Mouse (Mus musculus) limb, embryonic 14.5 days (tissue): ENCODE measurements around the gene Pnmt. TPM values are rescaled to one million over a fixed set of nuclear protein-coding genes. Genes with fewer than 3 reads are reported as not detected.
A peak's percentile ranks its signal among the peaks of the same experiment; 100 is the strongest.

Experiments used
- ATAC-seq: fragments of 200-750 bp; cut with Nextera tagmentation; 2 replicates; pipeline ENCODE4 v1.8.0; 2017; ENCODE audit warnings: low read depth, moderate number of reproducible peaks, moderate TSS enrichment; ENCODE audit not compliant: low FRiP score
- DNase-seq: peaks from one replicate; pipeline ENCODE4 v3.0.0-alpha.2; 2015; ENCODE audit warnings: low spot score
- H3K27ac ChIP-seq: fragments of 300-500 bp; sonication (generic); replicated peaks from 2 replicates; pipeline ENCODE4 v1.5.1; 2014; ENCODE audit warnings: low read depth, mild to moderate bottlenecking, low read length, moderate library complexity, mixed read lengths
- H3K27me3 ChIP-seq: fragments of 300-500 bp; sonication (generic); 2 replicates; pipeline ENCODE4 v1.6.1; 2014; ENCODE audit warnings: low read length, mixed read lengths; ENCODE audit not compliant: control insufficient read depth, insufficient read depth
- H3K36me3 ChIP-seq: fragments of 300-500 bp; sonication (generic); 2 replicates; pipeline ENCODE4 v1.6.1; 2014; ENCODE audit warnings: mild to moderate bottlenecking, low read length, moderate library complexity, mixed read lengths; ENCODE audit not compliant: control insufficient read depth, insufficient read depth
- H3K4me1 ChIP-seq: fragments of 300-500 bp; sonication (generic); 2 replicates; pipeline ENCODE4 v1.6.1; 2014; ENCODE audit warnings: antibody characterized with exemption, low read length, mixed read lengths; ENCODE audit not compliant: control insufficient read depth, insufficient read depth
- H3K4me2 ChIP-seq: fragments of 300-500 bp; sonication (generic); replicated peaks from 2 replicates; pipeline ENCODE4 v1.6.1; 2014; ENCODE audit warnings: low read depth, mild to moderate bottlenecking, low read length, moderate library complexity; ENCODE audit not compliant: severe bottlenecking
- H3K4me3 ChIP-seq: fragments of 300-500 bp; sonication (generic); replicated peaks from 2 replicates; pipeline ENCODE4 v1.5.1; 2014; ENCODE audit warnings: low read length
- H3K9ac ChIP-seq: fragments of 300-500 bp; sonication (generic); 2 replicates; pipeline ENCODE4 v1.6.1; 2014; ENCODE audit warnings: mild to moderate bottlenecking, low read depth, low read length, moderate library complexity; ENCODE audit not compliant: severe bottlenecking
- H3K9me3 ChIP-seq: fragments of 300-500 bp; sonication (generic); 2 replicates; pipeline ENCODE4 v1.6.1; 2016; ENCODE audit warnings: low read length; ENCODE audit not compliant: control insufficient read depth
- POLR2A ChIP-seq: fragments of 200-500 bp; IDR thresholded peaks from 2 replicates; pipeline ENCODE4 v1.8.0; 2012; ENCODE audit warnings: inconsistent platforms, mild to moderate bottlenecking, moderate library complexity, borderline replicate concordance; ENCODE audit not compliant: insufficient read depth, insufficient read length; ENCODE audit errors: extremely low read depth
- WGBS: fragments of 180-500 bp; shearing (Covaris S2); extraction: QIAGEN DNeasy Blood & Tissue Kit; methylation state at CpG from one replicate; pipeline ENCODE4 v1.1.7; 2014; 5-methylcytosine and 5-hydroxymethylcytosine counted together
- polyA plus RNA-seq, 2 experiments: library from polyadenylated mRNA; depleted of rRNA in 1 of 2; stranded (reverse) in 1 of 2; unstranded in 1 of 2; fragments of >200 nt; fragmentation: Nextera tagmentation in 1 of 2; extraction: Ambion mirVana in 1 of 2; gene quantifications; 2 replicates each; pipeline versions ENCODE4 v1.2.1 to v1.2.3; 2012 to 2014

The Pnmt gene
- polyA plus RNA-seq, 2 experiments = 1.3 to 1.4 TPM

DNA sequence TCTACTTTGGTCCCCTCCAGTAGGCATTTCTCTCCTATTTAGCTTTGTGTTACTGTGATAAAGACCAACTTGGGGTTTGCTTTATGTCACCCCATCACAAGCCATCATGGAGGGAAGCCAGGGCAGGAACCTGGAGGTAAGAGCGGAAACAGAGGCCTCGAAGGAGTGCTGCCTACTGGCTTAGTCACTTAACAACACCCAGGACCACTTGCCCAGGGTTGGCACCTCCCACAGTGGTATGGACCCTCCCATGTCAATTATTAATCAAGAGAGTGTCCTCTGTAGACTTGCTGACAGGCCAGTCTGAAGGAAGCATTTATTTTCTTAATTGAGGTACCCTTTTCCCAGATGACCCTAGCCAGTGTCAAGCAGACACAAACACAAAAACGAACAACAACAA is 14.6 kb downstream of the Pnmt start:
- Histone ChIP-seq H3K9ac (peak overlapping the region; percentile 62), H3K4me2 (peak overlapping the region; percentile 67), H3K36me3 (no peaks in the 10 kb centered on the region), H3K9me3 (no peaks in the 10 kb centered on the region), H3K4me3 (peak overlapping the region; percentile 52), H3K27ac (peak overlapping the region; percentile 86), H3K27me3 (no peaks in the 10 kb centered on the region), H3K4me1 (peaks cover 4% of the 10 kb centered on the region; the same call in 1 of the 2 replicates)
- no peak for TF ChIP-seq POLR2A
- WGBS = 60% methylated on average over 3 of the region's 3 CpGs
- DNase-seq (no peak), ATAC-seq (no peak)

DNA sequence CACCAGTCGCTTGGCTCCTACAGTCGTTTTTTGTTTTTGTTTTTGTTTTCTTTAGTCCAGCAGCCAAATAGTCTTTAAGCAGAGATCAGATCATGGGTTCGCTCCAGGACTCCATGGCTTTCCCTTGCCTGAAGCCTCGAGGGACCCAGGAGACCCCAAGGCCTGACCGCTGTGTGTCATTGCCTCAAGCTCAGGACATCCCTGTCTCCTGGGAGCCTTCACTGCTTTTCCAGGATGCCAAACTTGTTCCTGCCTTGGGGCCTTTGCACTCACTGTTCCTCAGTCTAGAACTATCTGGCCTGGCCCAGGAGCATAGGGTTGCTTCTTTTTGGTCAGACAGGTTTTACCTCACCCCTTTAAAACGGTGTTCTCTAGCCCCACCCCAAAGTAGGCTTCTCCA is 20.4 kb downstream of the Pnmt start:
- 70% methylated on average over 6 of the region's 6 CpGs for WGBS
- TF ChIP-seq POLR2A = no peak

DNA sequence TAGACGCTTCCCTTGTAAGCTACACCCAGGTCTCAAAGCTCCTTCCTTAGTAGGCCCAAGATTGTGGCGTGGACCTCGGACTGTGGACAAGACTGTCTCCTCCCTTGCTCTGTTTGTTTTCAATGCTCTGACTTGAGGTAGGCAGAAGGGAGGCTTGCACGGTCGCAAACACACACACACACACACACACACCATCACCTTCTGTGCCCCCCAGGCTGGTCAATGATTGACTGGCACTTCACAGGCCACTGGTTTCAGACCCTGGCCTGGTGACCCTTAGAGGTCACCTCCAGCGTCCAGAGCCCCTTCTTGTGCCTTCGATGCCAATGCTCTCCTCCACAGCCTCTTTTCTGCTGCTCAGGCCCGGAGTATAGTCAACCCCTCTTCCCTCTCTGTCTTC is 22.6 kb downstream of the Pnmt start:
- peak overlapping the region; percentile 47 for H3K9ac ChIP-seq
- ATAC-seq = no peak
- H3K27me3 ChIP-seq = no peaks in the 10 kb centered on the region
- H3K9me3 ChIP-seq = no peaks in the 10 kb centered on the region
- H3K4me1 ChIP-seq = peaks cover 17% of the 10 kb centered on the region
- TF ChIP-seq POLR2A = no peak
- WGBS = 57% methylated on average over 8 of the region's 8 CpGs
- no peaks in the 10 kb centered on the region for H3K36me3 ChIP-seq
- peak overlapping the region; percentile 11; the same call in 1 of the 2 replicates for H3K4me3 ChIP-seq
- DNase-seq = no peak
- H3K27ac ChIP-seq = peak overlapping the region; percentile 43
- peak overlapping the region; percentile 35 for H3K4me2 ChIP-seq

More for the DNA sequence above, 20.4 kb downstream of the Pnmt start:
- no peaks in the 10 kb centered on the region for H3K36me3 ChIP-seq
- no peak overlapping the region for H3K27ac ChIP-seq
- H3K9me3 ChIP-seq = no peaks in the 10 kb centered on the region
- peaks cover 13% of the 10 kb centered on the region for H3K4me1 ChIP-seq
- H3K9ac ChIP-seq = no peak overlapping the region
- no peak overlapping the region for H3K4me2 ChIP-seq
- H3K27me3 ChIP-seq = no peaks in the 10 kb centered on the region
- ATAC-seq = no peak
- H3K4me3 ChIP-seq = no peak overlapping the region
- no peak for DNase-seq

DNA sequence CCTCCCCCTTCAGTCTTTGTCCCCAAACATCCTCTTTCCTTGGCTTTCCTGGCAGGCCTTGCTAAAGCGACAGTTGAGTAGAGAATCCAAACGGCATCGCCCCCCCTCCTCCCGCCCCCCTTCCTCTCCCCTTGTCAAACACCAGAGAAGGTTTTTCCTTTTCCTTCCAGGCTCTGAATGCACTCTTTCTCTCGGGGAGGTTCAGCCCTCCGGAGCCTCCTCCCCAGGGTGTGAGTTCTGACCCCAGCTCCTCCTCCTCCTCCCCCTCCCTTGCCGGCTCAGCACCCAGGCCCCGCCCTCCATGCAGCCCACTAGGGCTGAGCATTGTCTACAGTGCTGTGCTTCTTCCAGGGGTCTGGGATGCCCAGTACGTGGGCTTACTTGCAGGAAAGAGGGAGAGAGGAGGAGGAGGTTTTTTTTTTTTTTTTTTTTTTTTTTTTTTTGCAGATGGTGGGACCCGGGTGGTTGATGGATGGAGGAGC is 23.1 kb downstream of the Pnmt start:
- Histone ChIP-seq H3K4me3 (peak overlapping the region; percentile 11; the same call in 1 of the 2 replicates), H3K4me2 (peak overlapping the region; percentile 35), H3K9me3 (no peaks in the 10 kb centered on the region), H3K4me1 (peaks cover 21% of the 10 kb centered on the region), H3K27ac (peak overlapping the region; percentile 43), H3K27me3 (no peaks in the 10 kb centered on the region), H3K36me3 (no peaks in the 10 kb centered on the region), H3K9ac (peak overlapping the region; percentile 47)
- WGBS = 6% methylated on average over 10 of the region's 10 CpGs
- ATAC-seq = no peak
- TF ChIP-seq POLR2A = no peak
- DNase-seq = peak; percentile 38

DNA sequence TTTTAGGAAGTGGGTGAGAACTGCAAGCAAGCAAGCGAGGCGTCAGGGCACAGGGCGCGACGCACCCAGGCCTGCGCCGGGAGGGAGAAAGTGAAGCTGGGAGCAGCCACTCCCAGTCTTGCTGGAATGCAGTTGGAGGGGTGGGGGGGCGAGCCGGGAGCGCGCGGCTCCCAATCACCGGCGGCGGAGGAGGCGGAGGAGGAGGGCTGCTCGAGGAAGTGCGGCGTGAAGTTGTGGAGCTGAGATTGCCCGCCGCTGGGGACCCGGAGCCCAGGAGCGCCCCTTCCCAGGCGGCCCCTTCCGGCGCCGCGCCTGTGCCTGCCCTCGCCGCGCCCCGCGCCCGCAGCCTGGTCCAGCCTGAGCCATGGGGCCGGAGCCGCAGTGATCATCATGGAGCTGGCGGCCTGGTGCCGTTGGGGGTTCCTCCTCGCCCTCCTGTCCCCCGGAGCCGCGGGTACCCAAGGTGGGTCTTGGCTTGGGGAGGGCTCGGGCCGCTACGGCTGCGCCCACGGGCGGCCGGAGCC is 26.1 kb downstream of the Pnmt start, which contains the start of gene Erbb2:
TSS of gene Erbb2 (plus strand) at position 198 of the 524 bp plus-strand sequence.
- no peaks in the 10 kb centered on the region for H3K9me3 ChIP-seq
- no peaks in the 10 kb centered on the region for H3K27me3 ChIP-seq
- H3K36me3 ChIP-seq = peaks cover 3% of the 10 kb centered on the region; the same call in 1 of the 2 replicates
- peak within 1 kb of the TSS; percentile 98 for H3K27ac ChIP-seq
- H3K9ac ChIP-seq = peak within 1 kb of the TSS; percentile 95
- H3K4me2 ChIP-seq = peak within 1 kb of the TSS; percentile 62
- under 1% methylated on average over 25 of the region's 49 CpGs for WGBS
- ATAC-seq = peak; percentile 86
- DNase-seq = peak; percentile 84
- H3K4me3 ChIP-seq = peak within 1 kb of the TSS; percentile 99
- peak; percentile 50; the same call in 1 of the 2 replicates for TF ChIP-seq POLR2A
- peaks cover 30% of the 10 kb centered on the region for H3K4me1 ChIP-seq
